Mouse (Mus musculus) left cerebral cortex, adult 9 months (tissue): ENCODE results near the gene Ttc27.
A peak's percentile ranks its signal among the peaks of the same experiment; 100 is the strongest.
"Not testable (repeated sequence)": the region's sequence is repeated elsewhere in the genome, so short reads cannot be mapped to it uniquely, and the experiment has no call there.

Experiments
- DNase-seq, 2 experiments: peaks; one replicate each; pipeline ENCODE4 v3.0.0; 2022; ENCODE audit warnings: low spot score in 2 of 2

Gene Ttc27

GRCm38 (mm10) chr17:74717618-74718151, at the start of gene Ttc27:
Gene Ttc27 (plus strand): TSS chr17:74717732.
- peak; percentile 81 to 97 for DNase-seq

DNA sequence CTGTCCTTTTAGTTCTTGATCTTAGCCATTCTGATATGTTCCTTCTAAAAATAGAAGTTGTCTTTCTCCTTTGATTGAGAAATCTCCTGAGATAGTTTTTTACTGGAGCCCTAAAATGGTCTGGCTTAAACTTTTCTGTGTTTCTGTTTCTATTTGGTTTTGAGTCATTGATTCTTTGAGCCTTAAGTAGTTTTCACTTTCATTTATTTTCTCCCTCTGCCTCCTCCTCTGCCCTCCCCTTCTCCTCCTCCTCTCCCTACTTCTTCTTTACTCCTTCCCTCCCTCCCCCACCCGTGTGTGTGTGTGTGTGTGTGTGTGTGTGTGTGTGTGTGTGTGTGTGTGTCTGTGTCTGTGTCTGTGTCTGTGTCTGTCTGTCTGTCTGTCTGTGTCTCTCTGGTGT, 49.5 kb upstream of the Ttc27 start:
- DNase-seq = no peak

DNA sequence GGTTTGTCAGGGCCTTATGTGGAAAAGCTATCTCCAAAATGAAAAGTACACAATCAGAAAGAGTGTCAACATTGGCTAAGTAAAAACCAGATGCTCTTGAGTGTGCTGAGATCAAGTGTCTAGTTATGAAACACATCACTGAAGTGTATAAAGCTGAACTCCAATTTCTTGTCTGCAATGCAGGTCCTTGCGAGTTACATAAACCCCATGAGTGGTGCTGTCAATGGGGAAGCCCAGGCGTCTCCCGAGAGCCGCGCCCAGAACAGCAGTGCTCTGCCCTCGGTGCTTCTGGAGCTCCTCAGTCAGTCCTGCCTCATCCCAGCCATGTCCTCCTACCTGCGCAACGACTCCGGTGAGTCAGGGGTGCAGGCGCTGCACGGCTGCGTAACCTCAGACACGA, 47.5 kb upstream of the Ttc27 start:
- DNase-seq = no peak

DNA sequence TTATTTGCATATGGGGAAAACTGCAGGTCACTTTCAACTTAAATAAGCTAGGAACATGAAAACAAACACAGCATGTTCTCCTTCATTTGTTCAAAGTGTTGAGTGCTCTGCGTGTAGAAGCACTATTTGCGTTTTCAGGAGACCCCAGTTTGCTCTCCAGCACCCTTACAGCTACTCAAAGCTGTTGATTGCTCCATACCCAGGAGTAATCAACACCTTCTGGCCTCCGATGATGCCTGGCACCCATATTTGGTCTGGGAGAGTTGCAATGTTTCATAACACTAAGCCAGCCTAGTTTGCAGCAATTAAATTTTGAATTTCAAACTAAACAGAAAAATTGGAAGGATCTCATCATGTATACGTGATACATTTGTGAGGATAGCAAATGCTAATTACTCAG, 45.1 kb upstream of the Ttc27 start:
- no peak for DNase-seq

DNA sequence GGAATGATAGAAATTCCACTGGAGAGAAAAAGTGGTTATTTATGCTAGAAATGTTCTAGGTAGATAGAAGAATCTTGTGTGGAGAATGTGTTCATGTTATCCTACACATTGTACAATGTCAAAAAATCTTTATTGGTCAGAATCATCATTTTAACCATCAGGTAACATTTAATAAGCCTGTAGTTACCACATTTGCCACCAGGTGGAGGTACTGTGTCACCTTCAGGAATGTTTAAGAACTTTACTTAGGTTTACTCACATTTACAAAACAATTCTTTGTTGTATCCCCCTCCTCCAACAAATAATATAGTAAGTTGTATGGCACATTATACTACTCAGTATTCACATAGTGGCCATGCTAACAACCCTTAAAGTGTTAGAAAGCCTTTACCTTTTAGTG, 44.3 kb upstream of the Ttc27 start:
- DNase-seq = peak in 1 of 2 experiments; percentile 47

DNA sequence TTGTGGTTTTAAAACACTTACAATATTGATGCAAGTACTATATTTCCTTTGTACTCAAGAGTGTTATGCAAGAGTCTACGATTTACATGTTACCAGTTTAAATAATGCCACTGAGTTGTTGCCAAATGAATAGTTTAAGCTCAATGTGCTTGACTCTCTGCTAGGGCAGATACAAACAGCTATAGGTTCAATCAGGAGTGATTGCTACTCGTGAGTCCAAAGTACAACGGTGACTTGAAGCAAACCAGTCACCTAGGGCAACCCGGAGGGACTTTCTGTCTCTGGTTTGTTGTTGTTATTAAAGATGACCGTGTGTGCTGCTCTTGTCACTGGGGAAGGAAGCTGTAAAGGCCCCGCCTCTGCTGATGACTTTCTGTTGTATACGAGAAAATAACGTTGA, 39.5 kb upstream of the Ttc27 start:
- DNase-seq = no peak

- DNase-seq = no peak
Observed at GRCm38 (mm10) chr17:74684927-74685326, 32.6 kb upstream of the Ttc27 start.

DNA sequence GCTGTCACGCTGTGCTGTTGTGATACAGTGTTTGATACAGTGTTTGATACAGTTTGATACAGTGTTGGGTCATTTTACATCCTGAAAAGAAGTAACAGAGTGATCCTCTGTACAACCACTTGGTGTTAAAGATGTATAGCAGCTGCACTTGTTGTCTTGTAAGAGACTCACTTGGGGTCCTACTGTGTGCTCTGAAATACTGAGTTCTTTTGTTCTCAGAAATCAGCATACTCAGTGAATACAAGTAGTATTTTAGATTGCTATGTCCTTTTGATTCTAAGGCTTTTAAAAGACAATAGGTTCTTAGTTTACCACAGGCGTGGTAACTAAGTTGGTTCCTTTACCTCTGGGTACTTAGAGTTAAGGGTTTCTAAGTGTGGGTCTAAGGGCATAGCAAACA, 29.0 kb upstream of the Ttc27 start:
- no peak for DNase-seq

DNA sequence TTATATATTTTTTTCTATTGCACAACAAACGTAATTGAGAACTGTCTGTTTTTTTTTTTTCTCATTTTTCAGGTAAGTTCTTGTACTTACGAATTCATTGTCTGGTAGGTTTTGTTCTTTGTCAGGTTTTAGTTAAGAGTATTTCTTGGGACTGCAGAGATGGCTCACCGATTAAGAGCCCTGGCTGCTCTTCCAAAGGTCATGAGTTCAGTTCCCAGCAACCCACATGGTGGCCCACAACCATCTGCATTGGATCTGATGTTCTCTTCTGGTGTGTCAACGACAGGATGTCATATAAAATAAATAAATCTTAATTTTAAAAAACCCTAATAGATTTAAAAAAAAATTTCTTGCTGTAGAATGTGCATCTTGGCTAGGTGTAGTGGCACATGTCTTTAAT, 28.1 kb upstream of the Ttc27 start:
- DNase-seq = no peak

DNA sequence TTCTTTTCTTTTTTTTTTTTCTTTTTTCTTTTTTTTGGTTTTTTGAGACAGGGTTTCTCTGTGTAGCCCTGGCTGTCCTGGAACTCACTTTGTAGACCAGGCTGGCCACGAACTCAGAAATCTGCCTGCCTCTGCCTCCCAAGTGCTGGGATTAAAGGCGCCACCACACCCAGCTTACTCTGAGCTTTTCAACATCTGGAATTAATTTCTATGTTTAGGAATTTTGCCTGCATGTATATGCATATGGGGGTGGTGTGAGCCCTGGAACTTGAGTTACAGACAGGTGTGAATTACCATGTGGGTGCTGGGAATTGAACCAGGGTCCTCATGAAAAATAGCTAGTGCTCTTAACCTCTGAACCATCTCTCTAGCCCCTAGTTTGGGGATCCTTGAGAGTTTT, 15.9 kb upstream of the Ttc27 start:
- not testable (repeated sequence) for DNase-seq

GRCm38 (mm10) chr17:74705480-74705879, 12.1 kb upstream of the Ttc27 start:
- no peak for DNase-seq

- no peak for DNase-seq
Observed at GRCm38 (mm10) chr17:74706593-74706992, 10.9 kb upstream of the Ttc27 start.

GRCm38 (mm10) chr17:74707637-74708152, 9.8 kb upstream of the Ttc27 start:
- DNase-seq = no peak

DNA sequence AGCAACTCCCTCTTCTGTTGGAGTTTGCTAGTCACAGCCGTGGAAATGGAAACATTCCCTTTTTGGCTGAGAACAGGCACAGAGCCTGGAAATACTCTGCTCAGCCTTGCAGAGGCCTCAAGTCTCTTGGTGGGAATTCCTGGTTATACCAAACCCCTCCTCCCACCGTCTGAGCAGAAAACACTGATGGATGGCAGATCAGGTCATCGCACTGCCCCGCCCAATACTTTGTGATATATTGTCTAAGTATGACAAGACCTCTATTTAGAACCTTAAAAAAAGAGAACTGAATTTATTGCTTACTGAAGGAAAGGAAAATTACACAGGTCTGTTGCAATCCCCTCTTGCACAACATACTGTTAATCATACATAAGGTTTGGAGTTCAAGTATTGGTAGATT, 6.8 kb upstream of the Ttc27 start:
- no peak for DNase-seq

- DNase-seq = no peak
Observed at GRCm38 (mm10) chr17:74711627-74712026, 5.9 kb upstream of the Ttc27 start.

- no peak for DNase-seq
Observed at GRCm38 (mm10) chr17:74715128-74715527, 2.4 kb upstream of the Ttc27 start.

GRCm38 (mm10) chr17:74715724-74716123, 1.8 kb upstream of the Ttc27 start:
- DNase-seq = no peak

DNA sequence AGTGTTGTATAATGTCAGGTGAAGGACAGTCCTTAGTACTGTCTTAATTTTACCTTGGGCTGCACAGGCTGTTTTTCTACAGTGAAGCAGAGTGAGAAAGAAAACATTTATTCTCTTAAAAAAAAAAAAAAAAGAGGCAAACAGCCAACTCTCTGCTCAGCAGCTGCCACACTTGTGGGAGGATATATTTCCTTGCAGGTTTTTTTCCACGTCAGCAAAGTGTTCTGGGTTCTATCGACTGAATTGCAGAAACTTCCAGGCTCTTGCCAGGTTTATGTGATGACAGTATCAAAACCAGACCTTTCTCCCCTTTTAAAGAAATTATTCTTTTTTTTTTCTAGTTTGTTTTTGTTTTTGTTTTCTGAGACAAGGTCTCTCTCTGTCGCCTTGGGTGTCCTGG, 889 bp upstream of the Ttc27 start:
- DNase-seq = no peak

GRCm38 (mm10) chr17:74717091-74717617, 378 bp upstream of the Ttc27 start:
- no peak for DNase-seq

DNA sequence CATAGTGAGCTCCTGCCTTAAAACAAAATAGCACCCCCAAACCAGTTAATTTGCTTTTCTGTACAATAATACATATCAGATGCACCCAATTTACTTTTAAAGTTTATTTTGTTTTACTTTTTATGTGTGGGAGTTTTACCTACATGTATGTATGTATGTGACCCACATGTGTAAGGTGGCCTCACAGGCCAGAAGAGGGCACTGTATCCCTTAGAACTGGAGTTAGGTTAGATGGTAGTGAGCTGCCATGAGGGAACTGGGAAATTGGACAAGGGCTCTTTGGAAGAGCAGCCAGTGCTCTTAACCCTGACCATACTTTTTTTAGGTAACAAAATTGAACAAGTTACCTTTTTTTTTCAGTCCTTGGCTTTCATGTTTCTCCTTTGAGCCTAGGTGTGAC, 15.3 kb downstream of the Ttc27 start:
- DNase-seq = no peak

DNA sequence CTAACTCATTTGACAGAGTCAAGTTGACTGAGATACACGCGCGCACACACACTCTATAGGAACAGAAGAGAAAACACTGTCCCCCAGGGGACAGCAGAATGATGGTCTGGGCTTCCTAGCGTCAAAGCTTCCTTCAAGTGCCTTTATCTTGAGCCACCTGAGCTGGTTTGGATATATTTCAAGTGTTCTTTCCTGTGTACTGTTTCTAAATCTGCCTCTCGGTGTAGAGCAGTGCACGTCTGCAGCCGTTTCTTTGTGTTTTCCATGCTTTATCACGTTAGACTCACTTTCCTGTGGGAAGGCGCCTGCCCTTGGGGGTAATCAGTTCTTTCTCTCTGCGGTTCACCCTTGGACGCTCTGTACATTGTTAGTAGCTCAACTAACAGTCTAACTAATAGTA, 17.9 kb downstream of the Ttc27 start:
- DNase-seq = no peak

DNA sequence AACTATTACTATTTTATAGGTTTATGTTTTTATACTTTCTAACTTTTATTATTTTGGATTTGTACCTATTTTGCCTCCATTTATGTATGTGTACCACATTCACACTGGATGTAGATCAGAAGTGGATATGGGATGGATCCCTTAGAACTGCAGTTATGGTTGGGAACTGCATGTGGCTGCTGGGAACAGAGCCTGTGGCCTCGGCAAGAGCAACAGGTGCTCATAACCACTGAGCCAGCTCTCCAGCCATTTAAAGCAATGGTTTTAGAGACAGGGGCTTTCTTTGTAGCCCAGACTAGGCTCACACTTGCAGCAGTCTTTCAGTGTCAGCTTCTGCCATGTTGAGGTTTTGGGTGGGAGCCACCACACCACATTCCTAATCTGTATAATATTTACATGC, 32.1 kb downstream of the Ttc27 start:
- DNase-seq = no peak

DNA sequence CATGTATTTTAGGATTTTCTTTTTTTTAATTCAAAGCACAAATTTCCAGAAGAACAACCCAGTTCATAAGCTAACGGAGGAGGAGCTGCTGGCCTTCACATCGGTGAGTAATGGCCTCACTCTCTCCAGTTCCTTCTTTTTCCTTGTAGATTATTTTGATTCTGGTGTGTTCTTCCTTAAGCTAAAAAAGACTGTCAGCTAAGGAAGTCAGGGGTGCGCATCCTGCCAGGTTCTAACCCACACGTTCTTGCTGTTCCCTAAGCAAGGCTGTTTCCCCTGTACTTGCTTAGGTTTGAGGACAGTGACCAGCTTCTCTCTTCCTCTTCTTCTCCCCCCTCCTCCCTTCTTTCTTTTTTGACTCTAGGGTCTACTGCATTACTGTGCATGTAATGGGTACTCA, 33.5 kb downstream of the Ttc27 start:
- no peak for DNase-seq
